Mouse (Mus musculus): ENCODE results near the gene Stpg4. TPM values are rescaled to one million over a fixed set of nuclear protein-coding genes. Genes with fewer than 3 reads are reported as not detected.

Gene Stpg4
- polyA plus RNA-seq, 1 experiment from 2014 or later: not detected

DNA sequence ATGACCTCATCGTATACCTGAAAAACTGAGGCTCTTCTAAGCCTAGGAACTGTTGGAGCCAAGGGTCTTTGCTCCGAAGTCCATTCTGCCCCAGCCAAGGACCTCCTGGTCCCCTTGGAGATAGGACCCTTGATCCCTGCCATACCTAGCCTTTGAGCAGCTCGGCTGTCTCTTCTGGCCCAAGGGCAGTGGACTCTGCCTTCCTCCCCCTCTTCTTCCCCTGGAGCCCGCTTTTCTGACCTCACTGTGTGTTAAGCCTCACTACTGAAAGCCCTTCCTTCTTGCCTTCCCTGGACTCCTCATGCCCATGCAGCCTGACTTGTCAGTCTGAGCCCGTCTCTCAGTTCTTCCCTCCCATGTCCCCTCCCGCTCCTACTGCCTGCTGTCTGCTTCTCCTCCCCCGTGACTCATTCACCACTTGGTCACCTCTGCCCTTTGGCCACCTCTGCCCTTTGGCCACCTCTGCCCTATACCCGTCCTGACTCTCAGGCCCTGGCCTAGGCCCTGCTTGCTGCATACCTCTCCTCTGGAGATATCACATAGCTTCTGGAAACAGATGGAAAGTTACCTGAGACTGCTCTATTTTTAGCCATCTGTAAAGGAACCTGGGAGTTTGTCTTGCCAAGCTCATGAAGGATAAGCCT is 84.4 kb downstream of the Stpg4 start:
- Histone ChIP-seq H3K27ac (ENCODE audit: low read length) (no peak overlapping the region), H3K27me3 (replicated peaks; ENCODE audit: control insufficient read depth, insufficient read depth, low read length) (no peaks in the 10 kb centered on the region), H3K36me3 (ENCODE audit: control insufficient read depth, insufficient read depth) (no peaks in the 10 kb centered on the region), H3K9ac (replicated peaks; ENCODE audit: low read depth, low read length) (no peak overlapping the region), H3K4me2 (ENCODE audit: low read length) (no peak overlapping the region), H3K4me3 (replicated peaks; ENCODE audit: low read length) (no peak overlapping the region), H3K9me3 (ENCODE audit: control insufficient read depth, low read length) (no peaks in the 10 kb centered on the region), H3K4me1 (replicated peaks; ENCODE audit: control insufficient read depth, insufficient read depth, low read length) (no peaks in the 10 kb centered on the region)
- WGBS: 78% methylated on average over 8 of the region's 8 CpGs
- no peak for ATAC-seq

Other genes starting within 250 kb of the Stpg4 start
- 54.1 and 57.0 TPM in 2 replicates for gene Mcfd2, start 161.8 kb downstream of the Stpg4 start, polyA plus RNA-seq (2015; fragmentation: Nextera tagmentation; extraction: Ambion mirVana)
- 3.1 and 3.4 TPM in 2 replicates for gene Ttc7, start 144.9 kb downstream of the Stpg4 start, polyA plus RNA-seq (2015; fragmentation: Nextera tagmentation; extraction: Ambion mirVana)
- gene Calm2, start 19.2 kb upstream of the Stpg4 start, polyA plus RNA-seq (2015; fragmentation: Nextera tagmentation; extraction: Ambion mirVana): 1,924 and 2,147 TPM in 2 replicates
- 2.1 and 2.4 TPM in 2 replicates for gene Epcam, start 208.2 kb upstream of the Stpg4 start, polyA plus RNA-seq (2015; fragmentation: Nextera tagmentation; extraction: Ambion mirVana)
- 72.8 and 81.5 TPM in 2 replicates for gene Msh2, start 244.6 kb upstream of the Stpg4 start, polyA plus RNA-seq (2015; fragmentation: Nextera tagmentation; extraction: Ambion mirVana)